Mouse (Mus musculus) E14TG2a.4 (cell line): ENCODE data around the gene Pi4kb.
"Not testable (repeated sequence)": the region's sequence is repeated elsewhere in the genome, so short reads cannot be mapped to it uniquely, and the experiment has no call there.

Experiments
- CTCF ChIP-seq: conservative IDR thresholded peaks from 2 replicates; pipeline ENCODE4 v1.5.1; 2014; ENCODE audit warnings: low read length
- NANOG ChIP-seq: IDR thresholded peaks from 2 replicates; pipeline ENCODE4 v1.6.1; 2014; ENCODE audit warnings: borderline replicate concordance, low read length, mixed read lengths

- not testable (repeated sequence) for TF ChIP-seq NANOG, CTCF
Measured at GRCm38 (mm10) chr3:94928979-94929378, 45.6 kb upstream of the Pi4kb start.
